Mouse (Mus musculus) thymus, postnatal 36 days (tissue): ENCODE data around the gene Ptpn4.

Source experiments
- DNase-seq, 2 experiments: peaks; one replicate each; pipeline ENCODE4 v3.0.0; 2022; ENCODE audit warnings: mixed read lengths in 2 of 2

Gene Ptpn4

DNA sequence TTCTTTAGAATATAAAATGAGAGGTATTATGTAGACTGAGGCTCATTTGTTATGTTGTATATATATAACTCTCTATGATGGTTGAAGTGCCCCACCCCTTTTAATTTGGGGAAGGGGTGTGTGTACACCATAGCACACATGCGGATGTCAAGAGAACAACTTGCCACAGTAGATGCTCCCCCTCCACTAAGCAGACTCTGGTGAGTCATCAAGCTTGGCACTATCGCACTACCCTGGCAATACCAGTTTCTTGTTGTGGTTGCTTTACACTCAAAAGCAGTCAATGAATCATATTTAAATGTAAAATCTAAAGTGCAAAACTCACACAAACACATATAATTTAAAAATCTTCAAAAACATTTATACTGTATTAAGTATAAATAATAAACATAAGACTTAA lies 31.4 kb downstream of the Ptpn4 start:
- DNase-seq, result no peak

DNA sequence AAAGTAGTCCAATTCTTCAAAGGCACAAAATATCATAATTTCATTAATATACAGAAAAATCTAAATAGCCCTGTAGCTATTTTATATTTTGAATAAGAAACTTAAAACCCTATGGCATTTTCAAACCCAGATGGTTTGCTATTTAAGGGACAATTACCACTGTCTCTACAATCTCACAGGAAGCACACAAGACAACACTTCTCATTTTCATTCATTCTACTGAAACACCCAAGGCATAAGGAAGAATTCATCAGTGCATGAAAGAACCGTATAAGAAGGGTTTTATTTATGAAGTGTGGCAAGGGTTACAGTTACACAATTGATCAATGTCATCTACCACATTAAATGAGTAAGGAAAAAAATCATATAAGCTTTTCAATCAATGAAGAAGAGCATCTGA lies 32.8 kb downstream of the Ptpn4 start:
- no peak for DNase-seq

GRCm38 (mm10) chr1:119795174-119795573 lies 42.2 kb downstream of the Ptpn4 start:
- no peak for DNase-seq

DNA sequence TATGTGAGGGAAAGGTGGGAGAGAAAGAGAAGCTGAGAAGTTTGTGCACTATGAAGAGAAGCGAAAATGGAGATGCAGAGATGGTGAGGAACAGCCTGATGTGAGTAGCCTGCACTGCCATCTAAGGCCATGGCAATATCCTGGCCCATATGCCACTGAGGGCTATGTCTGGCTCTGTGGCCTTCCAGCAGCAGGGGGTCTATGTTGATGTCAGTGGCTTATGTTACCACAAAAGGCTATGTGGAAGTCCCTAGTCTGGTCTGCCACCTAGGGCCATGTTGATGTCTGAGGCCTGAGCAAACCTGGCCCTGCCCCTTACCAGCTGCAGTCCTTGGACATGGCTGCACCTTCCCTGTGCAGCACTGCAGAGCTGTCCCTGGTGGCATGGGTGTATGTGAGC lies 43.1 kb downstream of the Ptpn4 start:
- DNase-seq, result no peak

- DNase-seq, result no peak
Observed at GRCm38 (mm10) chr1:119790616-119791015, 46.8 kb downstream of the Ptpn4 start.

- DNase-seq, result no peak
Observed at GRCm38 (mm10) chr1:119775915-119776314, 61.5 kb downstream of the Ptpn4 start.

DNA sequence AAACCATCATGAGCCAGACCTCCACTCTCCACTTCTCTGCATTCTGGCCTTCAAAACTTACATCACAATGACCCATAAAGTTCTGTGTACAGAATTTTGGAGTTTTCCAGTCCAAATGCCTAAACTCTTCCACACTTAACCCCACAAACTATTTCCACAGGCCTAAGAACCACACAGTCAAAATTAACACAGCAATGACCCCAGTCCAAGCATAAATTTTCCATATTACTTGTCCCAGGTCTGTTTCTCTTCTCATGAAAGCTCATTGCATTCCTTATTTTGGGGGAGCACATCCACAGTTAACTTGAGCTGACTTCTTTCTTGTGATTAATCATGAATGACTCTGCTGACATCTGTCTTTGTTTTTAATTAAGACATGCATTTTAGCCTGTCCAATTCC lies 101.7 kb downstream of the Ptpn4 start:
- no peak for DNase-seq

DNA sequence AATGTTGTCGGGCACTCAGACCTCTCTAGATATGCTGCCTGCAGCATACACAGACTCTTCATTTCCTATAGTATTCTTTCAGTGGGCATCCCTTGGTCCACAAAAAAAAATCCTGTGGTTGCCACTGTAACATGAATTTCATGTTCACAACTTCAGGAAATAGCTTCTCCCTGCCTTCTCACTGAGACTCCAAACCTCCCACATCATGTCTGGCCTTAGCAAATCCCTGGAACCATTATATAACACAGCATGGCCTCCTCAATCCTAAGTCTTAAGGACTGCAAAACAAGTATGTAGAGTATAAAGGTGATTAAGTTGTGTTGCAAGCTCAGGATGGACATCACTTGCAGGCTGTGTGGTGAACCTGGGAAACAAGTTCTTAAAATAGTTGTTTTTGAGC lies 102.6 kb downstream of the Ptpn4 start:
- DNase-seq, result no peak

GRCm38 (mm10) chr1:119731166-119731565 lies 106.2 kb downstream of the Ptpn4 start:
- no peak for DNase-seq

DNA sequence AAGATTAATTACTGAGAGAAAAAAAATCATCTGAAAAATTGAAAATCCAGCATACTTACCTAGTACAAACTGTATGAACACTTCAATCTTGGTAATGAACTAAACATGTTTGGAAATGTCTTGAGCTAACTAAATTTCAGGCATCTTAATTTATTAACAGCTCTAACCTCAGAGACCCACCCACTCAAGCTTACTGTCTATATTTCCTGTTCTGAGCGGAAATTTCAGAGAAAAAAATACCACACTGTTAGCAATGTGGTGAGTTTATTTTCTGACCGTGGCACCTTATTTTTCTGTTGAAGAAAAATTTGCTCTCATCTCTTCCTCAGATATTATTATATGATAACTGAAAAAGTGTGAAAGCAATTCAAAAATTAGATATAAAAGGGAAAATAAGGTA lies 124.4 kb downstream of the Ptpn4 start:
- no peak for DNase-seq

- DNase-seq, result no peak
Observed at GRCm38 (mm10) chr1:119706471-119707217, 130.8 kb downstream of the Ptpn4 start.

DNA sequence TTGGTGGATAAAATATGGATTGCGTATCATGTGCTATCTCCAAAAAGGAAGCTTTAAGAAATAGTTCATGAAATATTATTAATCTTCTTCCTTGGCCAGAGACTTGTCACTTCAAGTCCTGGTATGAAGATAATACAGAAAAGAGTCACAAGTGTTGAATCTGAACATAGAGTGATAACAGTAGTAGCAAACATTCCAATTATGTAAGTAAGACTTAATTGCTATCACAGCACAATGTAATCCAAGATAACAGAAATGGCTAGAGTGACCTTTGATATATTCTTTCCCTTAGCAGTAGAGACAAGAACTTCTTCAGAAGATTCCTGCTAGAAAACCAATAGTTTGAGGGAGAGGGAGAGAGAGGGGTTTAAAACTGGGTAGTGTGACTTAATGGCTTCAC lies 140.6 kb downstream of the Ptpn4 start:
- DNase-seq, result no peak

- no peak for DNase-seq
Observed at GRCm38 (mm10) chr1:119685773-119686558, 151.4 kb downstream of the Ptpn4 start.

DNA sequence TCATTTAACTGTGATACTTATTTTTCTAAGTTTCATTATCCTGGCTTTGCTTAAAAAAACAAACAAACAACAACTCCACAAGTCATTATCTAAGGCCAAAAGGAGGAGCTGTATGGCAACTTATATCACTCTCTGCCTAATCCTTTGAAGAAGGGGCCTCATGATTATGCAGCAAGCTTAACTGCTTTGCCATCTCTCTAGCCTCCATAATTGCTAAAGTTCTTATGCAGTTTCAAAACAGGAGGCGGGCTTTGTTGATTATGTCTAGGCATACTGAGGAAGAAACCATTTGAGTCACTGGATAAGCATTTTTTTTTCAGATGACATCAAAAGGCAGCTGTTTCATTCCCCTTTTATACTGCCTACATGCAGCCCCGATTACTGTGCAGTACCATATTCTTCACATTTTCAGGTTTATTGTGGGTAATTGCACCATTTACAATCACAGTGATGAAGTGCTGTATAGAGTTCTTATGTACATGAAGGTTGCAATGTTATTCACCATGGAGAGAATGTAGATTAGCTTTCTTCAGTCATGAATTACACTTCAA lies 155.7 kb downstream of the Ptpn4 start:
- no peak for DNase-seq

GRCm38 (mm10) chr1:119674984-119675383 lies 162.4 kb downstream of the Ptpn4 start:
- DNase-seq, result peak; percentile 10 to 14

GRCm38 (mm10) chr1:119666904-119667303 lies 170.5 kb downstream of the Ptpn4 start:
- DNase-seq, result no peak

- no peak for DNase-seq
Observed at GRCm38 (mm10) chr1:119654307-119654706, 183.1 kb downstream of the Ptpn4 start.

- no peak for DNase-seq
Observed at GRCm38 (mm10) chr1:119650386-119650785, 187.0 kb downstream of the Ptpn4 start.

GRCm38 (mm10) chr1:119649627-119650026 lies 187.8 kb downstream of the Ptpn4 start:
- DNase-seq, result no peak

GRCm38 (mm10) chr1:119648205-119649111 lies 189.0 kb downstream of the Ptpn4 start, which contains the start of gene Epb41l5:
Epb41l5 (minus strand) TSS chr1:119649000.
- peak; percentile 78 to 81 for DNase-seq

DNA sequence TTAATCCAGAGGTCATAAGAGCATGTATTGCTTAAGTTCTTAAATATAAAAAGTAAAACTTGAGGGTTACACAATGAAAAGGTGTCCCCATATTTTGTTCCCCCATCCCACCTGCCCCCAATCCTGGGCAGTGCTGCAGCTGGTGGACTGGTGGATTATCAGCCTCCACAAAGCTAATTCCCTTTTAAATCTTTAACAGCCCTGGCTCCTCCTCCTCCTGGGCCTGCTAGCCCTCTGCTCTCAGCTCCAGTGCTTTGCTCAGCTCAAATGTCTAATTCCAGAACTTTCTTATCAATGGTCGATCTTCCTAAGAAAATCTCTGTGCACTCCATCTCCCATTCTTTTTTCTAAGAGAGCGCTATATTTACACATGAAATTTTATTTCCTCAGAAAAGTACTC lies 191.1 kb downstream of the Ptpn4 start:
- DNase-seq, result no peak

- DNase-seq, result no peak
Observed at GRCm38 (mm10) chr1:119642367-119642766, 195.0 kb downstream of the Ptpn4 start.
